Mouse (Mus musculus): ENCODE results near the gene Gm21149. TPM values are rescaled to one million over a fixed set of nuclear protein-coding genes. Genes with fewer than 3 reads are reported as not detected.
"Not testable (repeated sequence)": the region's sequence is repeated elsewhere in the genome, so short reads cannot be mapped to it uniquely, and the experiment has no call there.

The Gm21149 gene
- total RNA-seq, 2 experiments from 2014 or later = not detected

GRCm38 (mm10) chr5:15463561-15463960, 12.8 kb downstream of the Gm21149 start:
- DNase-seq (ENCODE audit: low spot score in 2 of 2) = not testable (repeated sequence)

DNA sequence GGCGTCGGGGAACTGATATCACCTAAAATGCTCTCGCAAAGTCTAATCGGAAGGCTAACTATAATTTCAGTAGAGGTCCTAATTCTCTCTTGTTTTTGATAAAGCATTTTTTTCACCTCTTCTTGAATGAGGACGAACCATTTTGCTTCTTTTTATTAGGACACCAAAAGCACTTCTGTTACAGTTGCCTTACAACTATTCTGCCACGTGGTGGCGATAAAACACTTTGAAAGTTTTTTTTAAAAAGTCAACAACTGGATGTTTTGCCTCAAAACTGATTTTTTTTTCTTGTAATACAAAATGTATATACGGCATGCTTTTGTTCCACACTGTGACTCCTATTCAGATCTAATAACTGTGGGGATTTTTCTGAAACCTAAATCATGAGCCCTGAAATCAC, 14.7 kb downstream of the Gm21149 start:
- not testable (repeated sequence) for DNase-seq (ENCODE audit: low spot score in 2 of 2)

GRCm38 (mm10) chr5:15457865-15458571, 18.3 kb downstream of the Gm21149 start:
- not testable (repeated sequence) for DNase-seq (ENCODE audit: low spot score in 2 of 2)

Other genes with a start within 250 kb of the Gm21149 start
- gene Gm21190, start 52.7 kb upstream of the Gm21149 start, total RNA-seq (2021) = not detected
- not detected for gene Gm21083, start 100.8 kb upstream of the Gm21149 start, total RNA-seq (2021)
- gene Speer4d, start 142.5 kb upstream of the Gm21149 start, total RNA-seq (2021) = not detected
- not detected for gene 4930572O03Rik, start 180.5 kb upstream of the Gm21149 start, total RNA-seq (2021)
- gene Speer4c, start 237.7 kb upstream of the Gm21149 start, total RNA-seq (2021) = not detected

Measured in layer of hippocampus, postnatal 14 days (tissue).